Comparison of ENCODE assay signal across 8 mouse cellular contexts in the genomic region with DNA sequence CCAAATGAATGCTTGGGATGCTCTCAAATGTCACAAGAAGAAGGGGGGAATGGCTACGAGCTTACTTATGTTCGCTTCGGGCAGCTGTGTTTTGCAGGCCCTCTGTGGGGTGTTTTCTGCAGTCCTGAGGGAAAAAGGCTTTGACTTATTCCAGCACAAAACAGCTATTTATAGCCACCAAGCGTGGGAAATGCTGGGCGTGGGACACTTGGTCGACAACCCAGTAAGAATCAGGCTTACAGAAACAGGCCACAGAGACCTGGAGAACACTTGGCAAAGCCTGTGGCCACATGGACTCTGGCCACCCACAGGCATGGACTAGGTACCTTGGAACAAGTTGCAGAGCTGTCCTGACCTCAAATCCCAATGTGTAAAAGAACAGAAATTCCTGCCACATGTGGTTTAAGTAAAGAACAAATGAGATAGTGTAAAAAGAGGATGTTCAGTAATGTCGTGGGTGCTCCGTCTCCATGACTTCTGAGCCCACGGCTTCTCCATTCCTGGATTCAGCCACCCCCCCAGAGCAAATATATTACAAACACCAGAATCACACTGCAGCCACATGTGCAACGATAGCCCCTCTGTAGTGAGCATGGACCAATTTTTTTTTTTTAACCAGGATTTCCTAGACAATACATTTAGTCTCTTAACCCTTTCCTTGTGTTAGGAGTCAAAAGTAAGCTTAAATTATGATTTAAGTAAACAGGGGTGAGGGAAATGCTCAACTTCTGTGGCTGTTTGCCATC. TPM values are rescaled to one million over a fixed set of nuclear protein-coding genes. Genes with fewer than 3 reads are reported as not detected.
DNase-seq lines count a peak whose midpoint lies in the region; ATAC-seq lines count a peak whose summit lies in the region.

No protein-coding gene starts in this region.

- no peak overlapping the region for H3K9ac ChIP-seq in hindbrain, embryonic 12.5 days
- H3K9ac ChIP-seq in embryonic facial prominence, embryonic 11.5 days (replicated peaks; ENCODE audit: low read length), result no peak overlapping the region
- no peak overlapping the region for H3K9ac ChIP-seq in heart, embryonic 12.5 days
- no peak overlapping the region for H3K9ac ChIP-seq in liver, embryonic 15.5 days

- no peak for DNase-seq in hindbrain, embryonic 10.5 days (ENCODE audit: low spot score)
- DNase-seq in embryonic facial prominence, embryonic 11.5 days (ENCODE audit: low spot score), result peak; percentile 13
- DNase-seq in kidney, postnatal 25 days, result peak; percentile 53 to 78
- DNase-seq in yolk sac, embryonic 10.5 days (ENCODE audit: low spot score), result peak; percentile 12
- DNase-seq in cerebellum, postnatal 4 days (ENCODE audit: low spot score in 2 of 2), result no peak

- H3K27me3 ChIP-seq in hindbrain, embryonic 12.5 days, result no peaks in the 10 kb centered on the region
- no peaks in the 10 kb centered on the region for H3K27me3 ChIP-seq in hindbrain, embryonic 10.5 days (ENCODE audit: insufficient read depth, poor library complexity, severe bottlenecking)
- no peaks in the 10 kb centered on the region for H3K27me3 ChIP-seq in embryonic facial prominence, embryonic 11.5 days (ENCODE audit: control insufficient read depth, insufficient read depth, low read length)
- no peaks in the 10 kb centered on the region for H3K27me3 ChIP-seq in heart, embryonic 12.5 days (replicated peaks)
- no peaks in the 10 kb centered on the region for H3K27me3 ChIP-seq in liver, embryonic 15.5 days

- no peaks in the 10 kb centered on the region for H3K9me3 ChIP-seq in hindbrain, embryonic 12.5 days (replicated peaks)
- H3K9me3 ChIP-seq in hindbrain, embryonic 10.5 days, result no peaks in the 10 kb centered on the region
- no peaks in the 10 kb centered on the region for H3K9me3 ChIP-seq in embryonic facial prominence, embryonic 11.5 days (replicated peaks; ENCODE audit: control insufficient read depth, low read length)
- H3K9me3 ChIP-seq in heart, embryonic 12.5 days (replicated peaks), result 0 out of 2 replicates have a peak, but pooled peaks cover 2% of the 10 kb centered on the region
- H3K9me3 ChIP-seq in liver, embryonic 15.5 days (replicated peaks), result no peaks in the 10 kb centered on the region

- H3K27ac ChIP-seq in hindbrain, embryonic 12.5 days, result peak overlapping the region; percentile 26; the same call in 1 of the 2 replicates
- no peak overlapping the region for H3K27ac ChIP-seq in hindbrain, embryonic 10.5 days
- H3K27ac ChIP-seq in embryonic facial prominence, embryonic 11.5 days (replicated peaks; ENCODE audit: low read depth, low read length), result no peak overlapping the region
- peak overlapping the region; percentile 81 for H3K27ac ChIP-seq in heart, embryonic 12.5 days (ENCODE audit: poor library complexity, severe bottlenecking)
- peak overlapping the region; percentile 12; the same call in 1 of the 2 replicates for H3K27ac ChIP-seq in liver, embryonic 15.5 days (replicated peaks)

- no peak overlapping the region for H3K4me2 ChIP-seq in hindbrain, embryonic 12.5 days (replicated peaks)
- H3K4me2 ChIP-seq in embryonic facial prominence, embryonic 11.5 days (ENCODE audit: low read depth, low read length), result no peak overlapping the region
- H3K4me2 ChIP-seq in heart, embryonic 12.5 days, result no peak overlapping the region
- no peak overlapping the region for H3K4me2 ChIP-seq in liver, embryonic 15.5 days

- no peaks in the 10 kb centered on the region for H3K36me3 ChIP-seq in hindbrain, embryonic 12.5 days
- no peaks in the 10 kb centered on the region for H3K36me3 ChIP-seq in hindbrain, embryonic 10.5 days
- H3K36me3 ChIP-seq in embryonic facial prominence, embryonic 11.5 days (replicated peaks; ENCODE audit: control insufficient read depth, insufficient read depth, low read depth, low read length), result no peaks in the 10 kb centered on the region
- no peaks in the 10 kb centered on the region for H3K36me3 ChIP-seq in heart, embryonic 12.5 days
- no peaks in the 10 kb centered on the region for H3K36me3 ChIP-seq in liver, embryonic 15.5 days (replicated peaks)

- H3K4me1 ChIP-seq in hindbrain, embryonic 12.5 days, result peaks cover 24% of the 10 kb centered on the region
- peaks cover 41% of the 10 kb centered on the region for H3K4me1 ChIP-seq in hindbrain, embryonic 10.5 days (replicated peaks)
- peaks cover 5% of the 10 kb centered on the region for H3K4me1 ChIP-seq in embryonic facial prominence, embryonic 11.5 days (ENCODE audit: control insufficient read depth, insufficient read depth, low read length)
- H3K4me1 ChIP-seq in heart, embryonic 12.5 days (replicated peaks), result peaks cover 84% of the 10 kb centered on the region
- H3K4me1 ChIP-seq in liver, embryonic 15.5 days (replicated peaks), result peaks cover 63% of the 10 kb centered on the region

- H3K4me3 ChIP-seq in hindbrain, embryonic 12.5 days, result no peak overlapping the region
- no peak overlapping the region for H3K4me3 ChIP-seq in hindbrain, embryonic 10.5 days
- no peak overlapping the region for H3K4me3 ChIP-seq in embryonic facial prominence, embryonic 11.5 days (ENCODE audit: low read depth, low read length)
- no peak overlapping the region for H3K4me3 ChIP-seq in heart, embryonic 12.5 days
- no peak overlapping the region for H3K4me3 ChIP-seq in liver, embryonic 15.5 days (replicated peaks)

- WGBS in hindbrain, embryonic 12.5 days, result 45% methylated on average over 10 of the region's 10 CpGs
- WGBS in hindbrain, embryonic 10.5 days, result 56% methylated on average over 10 of the region's 10 CpGs
- 34% methylated on average over 10 of the region's 10 CpGs for WGBS in embryonic facial prominence, embryonic 11.5 days
- WGBS in heart, embryonic 12.5 days, result 24% methylated on average over 10 of the region's 10 CpGs
- WGBS in liver, embryonic 15.5 days (ENCODE audit: insufficient replicate concordance), result 43% methylated on average over 10 of the region's 10 CpGs

- ATAC-seq in hindbrain, embryonic 12.5 days (ENCODE audit: low FRiP score), result no peak
- no peak for ATAC-seq in embryonic facial prominence, embryonic 11.5 days (replicated peaks; ENCODE audit: insufficient number of reproducible peaks, low FRiP score, low TSS enrichment, low read depth)
- ATAC-seq in heart, embryonic 12.5 days (ENCODE audit: insufficient number of reproducible peaks, low FRiP score), result no peak
- no peak for ATAC-seq in liver, embryonic 15.5 days (ENCODE audit: insufficient read depth)

RNA-seq across cellular contexts. Expression of gene Ggta1, which starts 45.7 kb away (rescaled TPM):
- 6.4 and 7.6 TPM in 2 replicates for polyA plus RNA-seq in hindbrain, embryonic 12.5 days (2016; fragmentation: Nextera tagmentation; extraction: Ambion mirVana)
- polyA plus RNA-seq in hindbrain, embryonic 10.5 days (2016; fragmentation: Nextera tagmentation; extraction: Ambion mirVana), result 5.0 and 6.4 TPM in 2 replicates
- polyA plus RNA-seq in embryonic facial prominence, embryonic 11.5 days (2014; fragmentation: Nextera tagmentation; extraction: Ambion mirVana), result 7.5 and 7.9 TPM in 2 replicates
- polyA plus RNA-seq in heart, embryonic 12.5 days (2016; fragmentation: Nextera tagmentation; extraction: Ambion mirVana), result 46.5 and 47.1 TPM in 2 replicates
- 9.0 and 9.1 TPM in 2 replicates for polyA plus RNA-seq in liver, embryonic 15.5 days (2015; fragmentation: Nextera tagmentation; extraction: Ambion mirVana)

RNA-seq across cellular contexts. Expression of gene Dab2ip, which starts 49.3 kb away (rescaled TPM):
- 64.8 and 68.1 TPM in 2 replicates for polyA plus RNA-seq in hindbrain, embryonic 12.5 days (2016; fragmentation: Nextera tagmentation; extraction: Ambion mirVana)
- 26.9 and 28.8 TPM in 2 replicates for polyA plus RNA-seq in hindbrain, embryonic 10.5 days (2016; fragmentation: Nextera tagmentation; extraction: Ambion mirVana)
- 47.8 and 49.5 TPM in 2 replicates for polyA plus RNA-seq in embryonic facial prominence, embryonic 11.5 days (2014; fragmentation: Nextera tagmentation; extraction: Ambion mirVana)
- polyA plus RNA-seq in heart, embryonic 12.5 days (2016; fragmentation: Nextera tagmentation; extraction: Ambion mirVana), result 55.6 and 62.5 TPM in 2 replicates
- polyA plus RNA-seq in liver, embryonic 15.5 days (2015; fragmentation: Nextera tagmentation; extraction: Ambion mirVana), result 5.3 and 7.7 TPM in 2 replicates

Comparison
In these comparisons a context has a peak if more than half of its experiments do, and no peak if none do; other contexts are left out.
1. H3K27ac ChIP-seq: peak in hindbrain, embryonic 12.5 days (single experiment), heart, embryonic 12.5 days (single experiment) and liver, embryonic 15.5 days (single experiment); none in hindbrain, embryonic 10.5 days (single experiment) and embryonic facial prominence, embryonic 11.5 days (single experiment).
2. DNase-seq: peak in embryonic facial prominence, embryonic 11.5 days (single experiment), kidney, postnatal 25 days (2 of 2) and yolk sac, embryonic 10.5 days (single experiment); none in hindbrain, embryonic 10.5 days (single experiment) and cerebellum, postnatal 4 days (0 of 2).